Mouse (Mus musculus): ENCODE measurements around the gene Rtn2. TPM values are rescaled to one million over a fixed set of nuclear protein-coding genes. Genes with fewer than 3 reads are reported as not detected.

Rtn2 gene
- polyA plus RNA-seq, 1 experiment from 2014 or later, result 4.0 TPM

DNA sequence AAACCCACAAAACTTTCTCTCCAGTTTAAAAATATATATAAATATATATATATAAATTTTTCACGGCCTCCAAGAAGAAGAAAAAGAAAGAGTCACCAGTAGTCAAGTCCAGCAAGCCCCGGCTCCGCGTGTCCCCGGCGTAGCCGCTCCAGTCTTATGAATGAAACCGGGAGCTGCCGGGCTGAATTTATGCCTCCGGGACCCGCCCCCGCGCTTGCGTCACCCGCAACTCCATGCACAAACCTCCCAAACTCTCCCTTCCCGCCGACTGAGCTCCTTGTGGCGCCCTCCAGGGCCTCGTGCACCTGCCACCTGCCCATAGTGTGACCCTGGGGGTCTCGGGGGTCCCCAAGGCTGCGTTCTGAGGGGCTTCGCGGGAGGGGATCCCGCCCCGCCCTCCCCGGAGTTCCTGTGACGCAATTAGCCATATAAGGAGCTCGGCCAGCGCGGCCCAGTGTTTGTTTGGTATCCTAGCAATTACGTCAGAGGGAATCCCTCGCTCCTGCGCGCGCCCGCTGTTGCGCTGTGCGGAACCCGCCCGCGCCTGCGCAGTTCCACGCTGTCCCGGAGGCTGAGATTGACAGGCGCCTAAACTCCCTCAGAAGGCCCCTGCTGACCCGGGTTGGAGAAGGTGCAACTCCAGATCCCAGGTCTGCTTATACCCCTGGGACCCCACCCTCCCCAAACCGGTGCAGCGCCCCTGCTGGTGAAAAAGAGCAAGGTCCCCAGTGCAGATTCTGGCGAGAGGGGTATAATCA is 27.6 kb downstream of the Rtn2 start, which contains the start of gene Fosb:
TSS of gene Fosb (minus strand) at position 168 of the 758 bp plus-strand sequence.
- WGBS (ENCODE audit: insufficient replicate concordance), result under 1% methylated on average over 49 of the region's 49 CpGs
- Histone ChIP-seq H3K4me1 (replicated peaks) (peaks cover 31% of the 10 kb centered on the region), H3K27me3 (peaks cover 76% of the 10 kb centered on the region), H3K36me3 (no peaks in the 10 kb centered on the region), H3K9ac (peak within 1 kb of the TSS; percentile 69), H3K9me3 (replicated peaks) (no peaks in the 10 kb centered on the region), H3K4me3 (replicated peaks) (peak within 1 kb of the TSS; percentile 68), H3K27ac (no peak within 1 kb of the TSS), H3K4me2 (peak within 1 kb of the TSS; percentile 99)
- DNase-seq (peak; percentile 87), ATAC-seq (ENCODE audit: low read depth) (peak; percentile 79)

DNA sequence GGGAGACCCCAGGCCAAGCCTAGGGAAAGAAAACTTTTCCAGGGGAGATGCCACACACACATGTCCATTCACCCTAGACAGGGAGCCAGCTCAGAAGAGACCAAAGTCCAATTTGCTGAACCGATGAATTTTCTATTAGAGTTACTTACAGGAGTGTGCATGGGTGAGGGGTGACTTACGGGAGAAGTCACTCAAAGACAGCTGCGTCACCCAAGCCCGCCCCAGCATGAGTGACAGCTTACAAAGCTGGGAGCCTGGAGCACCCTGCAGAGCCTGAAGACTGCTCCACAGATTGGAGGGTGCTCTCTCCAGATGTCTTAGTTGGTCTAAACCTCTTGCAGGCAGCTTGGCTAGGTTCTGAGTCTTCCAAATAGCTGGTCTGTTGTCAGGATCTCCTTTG is 29.6 kb downstream of the Rtn2 start:
- Histone ChIP-seq H3K4me2 (no peak overlapping the region), H3K27ac (no peak overlapping the region), H3K27me3 (peaks cover 76% of the 10 kb centered on the region), H3K4me3 (replicated peaks) (no peak overlapping the region), H3K4me1 (replicated peaks) (peaks cover 31% of the 10 kb centered on the region), H3K36me3 (no peaks in the 10 kb centered on the region), H3K9me3 (replicated peaks) (no peaks in the 10 kb centered on the region), H3K9ac (no peak overlapping the region)
- WGBS (ENCODE audit: insufficient replicate concordance), result 32% methylated on average over 4 of the region's 4 CpGs
- DNase-seq (no peak), ATAC-seq (ENCODE audit: low read depth) (no peak)

- peaks cover 17% of the 10 kb centered on the region for H3K4me1 ChIP-seq (replicated peaks)
- no peak overlapping the region for H3K4me3 ChIP-seq (replicated peaks)
- H3K27me3 ChIP-seq, result peaks cover 79% of the 10 kb centered on the region
- no peak for DNase-seq
- no peak overlapping the region for H3K27ac ChIP-seq
- no peak overlapping the region for H3K4me2 ChIP-seq
- 31% methylated on average over 5 of the region's 5 CpGs for whole genome bisulfite sequencing (ENCODE audit: insufficient replicate concordance)
- H3K36me3 ChIP-seq, result no peaks in the 10 kb centered on the region
- ATAC-seq (ENCODE audit: low read depth), result no peak
- H3K9ac ChIP-seq, result no peak overlapping the region
- H3K9me3 ChIP-seq (replicated peaks), result no peaks in the 10 kb centered on the region
These were observed 31.6 kb downstream of the Rtn2 start for GRCm38 (mm10) chr7:19314033-19314432.

- Histone ChIP-seq H3K27me3 (peaks cover 96% of the 10 kb centered on the region), H3K36me3 (no peaks in the 10 kb centered on the region), H3K9me3 (replicated peaks) (no peaks in the 10 kb centered on the region), H3K27ac (no peak overlapping the region), H3K9ac (no peak overlapping the region), H3K4me3 (replicated peaks) (no peak overlapping the region), H3K4me1 (replicated peaks) (peaks cover 14% of the 10 kb centered on the region), H3K4me2 (no peak overlapping the region)
- 14% methylated on average over 14 of the region's 14 CpGs for WGBS (ENCODE audit: insufficient replicate concordance)
- ATAC-seq (ENCODE audit: low read depth), result no peak
- no peak for DNase-seq
These were observed 34.2 kb downstream of the Rtn2 start for GRCm38 (mm10) chr7:19316451-19317161.

GRCm38 (mm10) chr7:19318201-19318600 is 35.8 kb downstream of the Rtn2 start:
- H3K27me3 ChIP-seq, result peaks cover 97% of the 10 kb centered on the region
- ATAC-seq (ENCODE audit: low read depth), result no peak

GRCm38 (mm10) chr7:19318676-19319075 is 36.3 kb downstream of the Rtn2 start:
- H3K36me3 ChIP-seq, result no peaks in the 10 kb centered on the region
- peaks cover 97% of the 10 kb centered on the region for H3K27me3 ChIP-seq
- H3K4me3 ChIP-seq (replicated peaks), result no peak overlapping the region
- H3K9ac ChIP-seq, result no peak overlapping the region
- DNase-seq (no peak), ATAC-seq (ENCODE audit: low read depth) (no peak)
- H3K9me3 ChIP-seq (replicated peaks), result no peaks in the 10 kb centered on the region
- H3K27ac ChIP-seq, result no peak overlapping the region
- H3K4me2 ChIP-seq, result no peak overlapping the region
- peaks cover 14% of the 10 kb centered on the region for H3K4me1 ChIP-seq (replicated peaks)
- 32% methylated on average over 7 of the region's 7 CpGs for WGBS (ENCODE audit: insufficient replicate concordance)

More at GRCm38 (mm10) chr7:19318201-19318600, 35.8 kb downstream of the Rtn2 start:
- Histone ChIP-seq H3K36me3 (no peaks in the 10 kb centered on the region), H3K9ac (no peak overlapping the region), H3K9me3 (replicated peaks) (no peaks in the 10 kb centered on the region), H3K4me2 (no peak overlapping the region), H3K4me1 (replicated peaks) (peaks cover 14% of the 10 kb centered on the region), H3K4me3 (replicated peaks) (no peak overlapping the region), H3K27ac (no peak overlapping the region)
- DNase-seq, result no peak
- 39% methylated on average over 2 of the region's 2 CpGs for WGBS (ENCODE audit: insufficient replicate concordance)

GRCm38 (mm10) chr7:19319458-19319857 is 37.0 kb downstream of the Rtn2 start:
- WGBS (ENCODE audit: insufficient replicate concordance), result 16% methylated on average over 9 of the region's 9 CpGs

DNA sequence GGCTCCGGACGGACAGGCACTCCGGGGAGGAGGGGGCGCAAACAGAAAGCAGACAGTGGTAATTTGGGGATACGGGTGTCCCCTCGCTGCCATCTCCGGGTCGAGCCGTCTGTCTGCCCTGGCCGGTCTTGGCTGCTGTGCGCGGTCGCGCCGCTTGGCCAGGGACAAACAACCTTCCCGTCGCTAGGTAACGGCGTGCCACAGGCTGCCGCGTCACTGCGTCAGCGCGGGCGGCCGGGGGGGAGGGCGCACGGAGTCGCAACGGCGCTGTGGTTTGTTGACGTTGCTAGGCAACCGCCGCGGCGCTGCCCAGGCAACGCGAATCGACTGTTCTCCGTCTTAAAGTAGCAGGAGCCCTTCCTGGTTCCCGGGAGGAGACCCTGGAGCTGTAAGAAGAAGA is 37.5 kb downstream of the Rtn2 start:
- H3K27me3 ChIP-seq, result peaks cover 94% of the 10 kb centered on the region
- no peak overlapping the region for H3K9ac ChIP-seq
- under 1% methylated on average over 41 of the region's 41 CpGs for WGBS (ENCODE audit: insufficient replicate concordance)
- DNase-seq, result peak; percentile 74
- H3K4me1 ChIP-seq (replicated peaks), result peaks cover 14% of the 10 kb centered on the region
- H3K4me3 ChIP-seq (replicated peaks), result peak overlapping the region; percentile 46
- H3K27ac ChIP-seq, result no peak overlapping the region
- peak overlapping the region; percentile 69 for H3K4me2 ChIP-seq
- H3K36me3 ChIP-seq, result no peaks in the 10 kb centered on the region
- ATAC-seq (ENCODE audit: low read depth), result peak; percentile 80
- no peaks in the 10 kb centered on the region for H3K9me3 ChIP-seq (replicated peaks)

More at GRCm38 (mm10) chr7:19319458-19319857, 37.0 kb downstream of the Rtn2 start:
- Histone ChIP-seq H3K27me3 (peaks cover 98% of the 10 kb centered on the region), H3K4me1 (replicated peaks) (peaks cover 14% of the 10 kb centered on the region), H3K27ac (no peak overlapping the region), H3K9me3 (replicated peaks) (no peaks in the 10 kb centered on the region), H3K4me2 (peak overlapping the region; percentile 69), H3K4me3 (replicated peaks) (peak overlapping the region; percentile 46), H3K36me3 (no peaks in the 10 kb centered on the region), H3K9ac (no peak overlapping the region)
- ATAC-seq (ENCODE audit: low read depth), result peak; percentile 49; the same call in 1 of the 2 replicates
- DNase-seq, result no peak

GRCm38 (mm10) chr7:19320637-19321036 is 38.2 kb downstream of the Rtn2 start:
- Histone ChIP-seq H3K9ac (no peak overlapping the region), H3K27ac (no peak overlapping the region), H3K4me2 (peak overlapping the region; percentile 69), H3K27me3 (peaks cover 86% of the 10 kb centered on the region), H3K9me3 (replicated peaks) (no peaks in the 10 kb centered on the region), H3K36me3 (no peaks in the 10 kb centered on the region), H3K4me3 (replicated peaks) (peak overlapping the region; percentile 46; the same call in 1 of the 2 replicates), H3K4me1 (replicated peaks) (peaks cover 18% of the 10 kb centered on the region)
- no peak for DNase-seq
- ATAC-seq (ENCODE audit: low read depth), result no peak
- WGBS (ENCODE audit: insufficient replicate concordance), result 27% methylated on average over 7 of the region's 7 CpGs

GRCm38 (mm10) chr7:19321464-19321863 is 39.0 kb downstream of the Rtn2 start:
- Histone ChIP-seq H3K36me3 (no peaks in the 10 kb centered on the region), H3K9ac (no peak overlapping the region), H3K27ac (no peak overlapping the region), H3K27me3 (peaks cover 78% of the 10 kb centered on the region), H3K4me1 (replicated peaks) (peaks cover 26% of the 10 kb centered on the region), H3K9me3 (replicated peaks) (no peaks in the 10 kb centered on the region), H3K4me2 (no peak overlapping the region), H3K4me3 (replicated peaks) (no peak overlapping the region)
- WGBS (ENCODE audit: insufficient replicate concordance), result 44% methylated on average over 5 of the region's 5 CpGs
- ATAC-seq (ENCODE audit: low read depth) (no peak), DNase-seq (no peak)

- H3K27me3 ChIP-seq, result peaks cover 68% of the 10 kb centered on the region
- 39% methylated on average over 9 of the region's 9 CpGs for WGBS (ENCODE audit: insufficient replicate concordance)
- no peak overlapping the region for H3K9ac ChIP-seq
- no peak overlapping the region for H3K27ac ChIP-seq
- no peaks in the 10 kb centered on the region for H3K36me3 ChIP-seq
- H3K4me1 ChIP-seq (replicated peaks), result peaks cover 37% of the 10 kb centered on the region
- no peak overlapping the region for H3K4me2 ChIP-seq
- DNase-seq (no peak), ATAC-seq (ENCODE audit: low read depth) (no peak)
- no peak overlapping the region for H3K4me3 ChIP-seq (replicated peaks)
- no peaks in the 10 kb centered on the region for H3K9me3 ChIP-seq (replicated peaks)
These were observed 40.1 kb downstream of the Rtn2 start for GRCm38 (mm10) chr7:19322489-19322888.
